Mouse (Mus musculus) right cerebral cortex, postnatal 4 days (tissue): ENCODE measurements around the gene Banp.

Experiments
- DNase-seq: peaks from one replicate; pipeline ENCODE4 v3.0.0-alpha.2; 2022

The Banp gene

GRCm38 (mm10) chr8:121952122-121952521, 2.6 kb downstream of the Banp start:
- DNase-seq = no peak

GRCm38 (mm10) chr8:121952800-121953199, 3.2 kb downstream of the Banp start:
- DNase-seq = no peak

- no peak for DNase-seq
Measured at GRCm38 (mm10) chr8:121953821-121954545, 4.4 kb downstream of the Banp start.

GRCm38 (mm10) chr8:121954981-121955555, 5.5 kb downstream of the Banp start:
- no peak for DNase-seq

- no peak for DNase-seq
Measured at GRCm38 (mm10) chr8:121955825-121956500, 6.4 kb downstream of the Banp start.

- no peak for DNase-seq
Measured at GRCm38 (mm10) chr8:121958395-121958794, 8.8 kb downstream of the Banp start.

GRCm38 (mm10) chr8:121962892-121963291, 13.3 kb downstream of the Banp start:
- DNase-seq = no peak

- DNase-seq = no peak
Measured at GRCm38 (mm10) chr8:121964716-121965512, 15.4 kb downstream of the Banp start.

- DNase-seq = no peak
Measured at GRCm38 (mm10) chr8:121966110-121966509, 16.6 kb downstream of the Banp start.

GRCm38 (mm10) chr8:121966714-121967448, 17.3 kb downstream of the Banp start:
- no peak for DNase-seq

- DNase-seq = no peak
Measured at GRCm38 (mm10) chr8:121967977-121968376, 18.4 kb downstream of the Banp start.

GRCm38 (mm10) chr8:121968542-121968941, 19.0 kb downstream of the Banp start:
- no peak for DNase-seq

- no peak for DNase-seq
Measured at GRCm38 (mm10) chr8:121970225-121970624, 20.7 kb downstream of the Banp start.

- DNase-seq = no peak
Measured at GRCm38 (mm10) chr8:121971488-121972058, 22.0 kb downstream of the Banp start.

GRCm38 (mm10) chr8:121973906-121974305, 24.4 kb downstream of the Banp start:
- no peak for DNase-seq

- DNase-seq = peak; percentile 28
Measured at GRCm38 (mm10) chr8:121977819-121978590, 28.5 kb downstream of the Banp start.

- DNase-seq = no peak
Measured at GRCm38 (mm10) chr8:121978670-121979069, 29.1 kb downstream of the Banp start.

- DNase-seq = no peak
Measured at GRCm38 (mm10) chr8:121980792-121981519, 31.4 kb downstream of the Banp start.

GRCm38 (mm10) chr8:121981520-121981895, 32.0 kb downstream of the Banp start:
- no peak for DNase-seq

- DNase-seq = no peak
Measured at GRCm38 (mm10) chr8:121985673-121986072, 36.1 kb downstream of the Banp start.

- no peak for DNase-seq
Measured at GRCm38 (mm10) chr8:121987892-121988291, 38.3 kb downstream of the Banp start.
